Mouse (Mus musculus): ENCODE measurements around the gene P2rx7. TPM values are rescaled to one million over a fixed set of nuclear protein-coding genes. Genes with fewer than 3 reads are reported as not detected.
"Not testable (repeated sequence)": the region's sequence is repeated elsewhere in the genome, so short reads cannot be mapped to it uniquely, and the experiment has no call there.

Gene P2rx7
- polyA plus RNA-seq, 1 experiment from 2014 or later, result 2.3 TPM

GRCm38 (mm10) chr5:122636958-122637357, 6.8 kb upstream of the P2rx7 start:
- Histone ChIP-seq H3K4me2 (ENCODE audit: low read depth, low read length) (peak overlapping the region; percentile 46), H3K27me3 (replicated peaks; ENCODE audit: control insufficient read depth, insufficient read depth, low read length) (no peaks in the 10 kb centered on the region), H3K4me1 (ENCODE audit: control insufficient read depth, insufficient read depth, low read length) (peaks cover 7% of the 10 kb centered on the region; the same call in 1 of the 2 replicates), H3K9me3 (ENCODE audit: control insufficient read depth, low read length) (no peaks in the 10 kb centered on the region), H3K9ac (ENCODE audit: low read depth, low read length) (0 out of 2 replicates have a peak overlapping the region, but pooled peaks have one; percentile 19), H3K4me3 (ENCODE audit: low read depth, low read length) (0 out of 2 replicates have a peak overlapping the region, but pooled peaks have one; percentile 14), H3K27ac (replicated peaks; ENCODE audit: low read depth, low read length) (no peak overlapping the region), H3K36me3 (ENCODE audit: control insufficient read depth, insufficient read depth, low read length) (no peaks in the 10 kb centered on the region)
- ATAC-seq (ENCODE audit: low read depth) (peak; percentile 41; the same call in 1 of the 2 replicates), DNase-seq (ENCODE audit: low spot score) (no peak)
- 37% methylated on average over 16 of the region's 16 CpGs for WGBS

- Histone ChIP-seq H3K4me1 (ENCODE audit: control insufficient read depth, insufficient read depth, low read length) (peaks cover 7% of the 10 kb centered on the region; the same call in 1 of the 2 replicates), H3K27me3 (replicated peaks; ENCODE audit: control insufficient read depth, insufficient read depth, low read length) (no peaks in the 10 kb centered on the region), H3K27ac (replicated peaks; ENCODE audit: low read depth, low read length) (no peak overlapping the region), H3K36me3 (ENCODE audit: control insufficient read depth, insufficient read depth, low read length) (no peaks in the 10 kb centered on the region), H3K4me2 (ENCODE audit: low read depth, low read length) (no peak overlapping the region), H3K9me3 (ENCODE audit: control insufficient read depth, low read length) (no peaks in the 10 kb centered on the region), H3K9ac (ENCODE audit: low read depth, low read length) (no peak overlapping the region), H3K4me3 (ENCODE audit: low read depth, low read length) (no peak overlapping the region)
- ATAC-seq (ENCODE audit: low read depth) (no peak), DNase-seq (ENCODE audit: low spot score) (no peak)
- WGBS, result 74% methylated on average over 2 of the region's 2 CpGs
Observed at GRCm38 (mm10) chr5:122638296-122638695, 5.4 kb upstream of the P2rx7 start.

- Histone ChIP-seq H3K9me3 (ENCODE audit: control insufficient read depth, low read length) (no peaks in the 10 kb centered on the region), H3K27me3 (replicated peaks; ENCODE audit: control insufficient read depth, insufficient read depth, low read length) (no peaks in the 10 kb centered on the region), H3K4me3 (ENCODE audit: low read depth, low read length) (no peak overlapping the region), H3K9ac (ENCODE audit: low read depth, low read length) (no peak overlapping the region), H3K36me3 (ENCODE audit: control insufficient read depth, insufficient read depth, low read length) (no peaks in the 10 kb centered on the region), H3K4me1 (ENCODE audit: control insufficient read depth, insufficient read depth, low read length) (peaks cover 7% of the 10 kb centered on the region; the same call in 1 of the 2 replicates), H3K4me2 (ENCODE audit: low read depth, low read length) (no peak overlapping the region), H3K27ac (replicated peaks; ENCODE audit: low read depth, low read length) (no peak overlapping the region)
- ATAC-seq (ENCODE audit: low read depth) (no peak), DNase-seq (ENCODE audit: low spot score) (no peak)
- 96% methylated on average over 4 of the region's 4 CpGs for WGBS
Observed at GRCm38 (mm10) chr5:122639517-122639916, 4.2 kb upstream of the P2rx7 start.

GRCm38 (mm10) chr5:122639986-122640385, 3.7 kb upstream of the P2rx7 start:
- no peak overlapping the region for H3K9ac ChIP-seq (ENCODE audit: low read depth, low read length)
- ATAC-seq (ENCODE audit: low read depth), result no peak
- no peaks in the 10 kb centered on the region for H3K27me3 ChIP-seq (replicated peaks; ENCODE audit: control insufficient read depth, insufficient read depth, low read length)
- H3K9me3 ChIP-seq (ENCODE audit: control insufficient read depth, low read length), result no peaks in the 10 kb centered on the region
- no peaks in the 10 kb centered on the region for H3K36me3 ChIP-seq (ENCODE audit: control insufficient read depth, insufficient read depth, low read length)
- H3K27ac ChIP-seq (replicated peaks; ENCODE audit: low read depth, low read length), result no peak overlapping the region
- no peak for DNase-seq (ENCODE audit: low spot score)
- H3K4me1 ChIP-seq (ENCODE audit: control insufficient read depth, insufficient read depth, low read length), result peaks cover 7% of the 10 kb centered on the region; the same call in 1 of the 2 replicates
- no peak overlapping the region for H3K4me2 ChIP-seq (ENCODE audit: low read depth, low read length)
- H3K4me3 ChIP-seq (ENCODE audit: low read depth, low read length), result no peak overlapping the region
- 86% methylated on average over 5 of the region's 5 CpGs for WGBS

GRCm38 (mm10) chr5:122644111-122644607, 448 bp downstream of the P2rx7 start:
- no peak for ATAC-seq (ENCODE audit: low read depth)
- DNase-seq (ENCODE audit: low spot score), result no peak
- H3K27me3 ChIP-seq (replicated peaks; ENCODE audit: control insufficient read depth, insufficient read depth, low read length), result no peaks in the 10 kb centered on the region
- H3K36me3 ChIP-seq (ENCODE audit: control insufficient read depth, insufficient read depth, low read length), result no peaks in the 10 kb centered on the region
- no peak overlapping the region; the same call in 1 of the 2 replicates for H3K27ac ChIP-seq (replicated peaks; ENCODE audit: low read depth, low read length)
- H3K9me3 ChIP-seq (ENCODE audit: control insufficient read depth, low read length), result no peaks in the 10 kb centered on the region
- no peak overlapping the region for H3K4me3 ChIP-seq (ENCODE audit: low read depth, low read length)
- no peak overlapping the region for H3K9ac ChIP-seq (ENCODE audit: low read depth, low read length)
- peak overlapping the region; percentile 18; the same call in 1 of the 2 replicates for H3K4me2 ChIP-seq (ENCODE audit: low read depth, low read length)
- no peaks in the 10 kb centered on the region for H3K4me1 ChIP-seq (ENCODE audit: control insufficient read depth, insufficient read depth, low read length)
- WGBS, result 80% methylated on average over 15 of the region's 15 CpGs

- 88% methylated on average over 6 of the region's 6 CpGs for WGBS
- Histone ChIP-seq H3K9me3 (ENCODE audit: control insufficient read depth, low read length) (no peaks in the 10 kb centered on the region), H3K27me3 (replicated peaks; ENCODE audit: control insufficient read depth, insufficient read depth, low read length) (no peaks in the 10 kb centered on the region), H3K4me3 (ENCODE audit: low read depth, low read length) (no peak overlapping the region), H3K9ac (ENCODE audit: low read depth, low read length) (no peak overlapping the region), H3K27ac (replicated peaks; ENCODE audit: low read depth, low read length) (no peak overlapping the region), H3K4me2 (ENCODE audit: low read depth, low read length) (no peak overlapping the region), H3K4me1 (ENCODE audit: control insufficient read depth, insufficient read depth, low read length) (no peaks in the 10 kb centered on the region), H3K36me3 (ENCODE audit: control insufficient read depth, insufficient read depth, low read length) (no peaks in the 10 kb centered on the region)
- ATAC-seq (ENCODE audit: low read depth) (no peak), DNase-seq (ENCODE audit: low spot score) (no peak)
Observed at GRCm38 (mm10) chr5:122645290-122645689, 1.6 kb downstream of the P2rx7 start.

GRCm38 (mm10) chr5:122646050-122646449, 2.3 kb downstream of the P2rx7 start:
- Histone ChIP-seq H3K9ac (ENCODE audit: low read depth, low read length) (no peak overlapping the region), H3K27ac (replicated peaks; ENCODE audit: low read depth, low read length) (no peak overlapping the region), H3K4me2 (ENCODE audit: low read depth, low read length) (no peak overlapping the region), H3K36me3 (ENCODE audit: control insufficient read depth, insufficient read depth, low read length) (no peaks in the 10 kb centered on the region), H3K9me3 (ENCODE audit: control insufficient read depth, low read length) (no peaks in the 10 kb centered on the region), H3K4me3 (ENCODE audit: low read depth, low read length) (no peak overlapping the region), H3K27me3 (replicated peaks; ENCODE audit: control insufficient read depth, insufficient read depth, low read length) (no peaks in the 10 kb centered on the region), H3K4me1 (ENCODE audit: control insufficient read depth, insufficient read depth, low read length) (no peaks in the 10 kb centered on the region)
- no peak for DNase-seq (ENCODE audit: low spot score)
- ATAC-seq (ENCODE audit: low read depth), result no peak
- WGBS, result 81% methylated on average over 11 of the region's 11 CpGs

- no peak overlapping the region for H3K4me3 ChIP-seq (ENCODE audit: low read depth, low read length)
- no peak overlapping the region for H3K27ac ChIP-seq (replicated peaks; ENCODE audit: low read depth, low read length)
- no peak overlapping the region for H3K9ac ChIP-seq (ENCODE audit: low read depth, low read length)
- H3K36me3 ChIP-seq (ENCODE audit: control insufficient read depth, insufficient read depth, low read length), result no peaks in the 10 kb centered on the region
- ATAC-seq (ENCODE audit: low read depth) (0 out of 2 replicates have a peak, but pooled peaks have one; percentile 76), DNase-seq (ENCODE audit: low spot score) (peak; percentile 70)
- H3K9me3 ChIP-seq (ENCODE audit: control insufficient read depth, low read length), result no peaks in the 10 kb centered on the region
- 63% methylated on average over 8 of the region's 9 CpGs for WGBS
- no peaks in the 10 kb centered on the region for H3K4me1 ChIP-seq (ENCODE audit: control insufficient read depth, insufficient read depth, low read length)
- H3K4me2 ChIP-seq (ENCODE audit: low read depth, low read length), result no peak overlapping the region
- no peaks in the 10 kb centered on the region for H3K27me3 ChIP-seq (replicated peaks; ENCODE audit: control insufficient read depth, insufficient read depth, low read length)
Observed at GRCm38 (mm10) chr5:122647256-122647924, 3.7 kb downstream of the P2rx7 start.

- not testable (repeated sequence) for H3K9ac ChIP-seq (ENCODE audit: low read depth, low read length); H3K27ac ChIP-seq (replicated peaks; ENCODE audit: low read depth, low read length); H3K4me2 ChIP-seq (ENCODE audit: low read depth, low read length); ATAC-seq (ENCODE audit: low read depth); H3K4me1 ChIP-seq (ENCODE audit: control insufficient read depth, insufficient read depth, low read length); DNase-seq (ENCODE audit: low spot score); H3K9me3 ChIP-seq (ENCODE audit: control insufficient read depth, low read length); H3K27me3 ChIP-seq (replicated peaks; ENCODE audit: control insufficient read depth, insufficient read depth, low read length); H3K36me3 ChIP-seq (ENCODE audit: control insufficient read depth, insufficient read depth, low read length); H3K4me3 ChIP-seq (ENCODE audit: low read depth, low read length)
- WGBS, result 93% methylated on average over 14 of the region's 14 CpGs
Observed at GRCm38 (mm10) chr5:122647952-122648374, 4.3 kb downstream of the P2rx7 start.

Measured in embryonic facial prominence, embryonic 14.5 days (tissue).